Mouse (Mus musculus) neural tube, embryonic 15.5 days (tissue): ENCODE results near the gene Tmc3. TPM values are rescaled to one million over a fixed set of nuclear protein-coding genes. Genes with fewer than 3 reads are reported as not detected.

ENCODE experiments used
- ATAC-seq: fragments of 200-750 bp; cut with Nextera tagmentation; 2 replicates; pipeline ENCODE4 v1.8.0; 2017; ENCODE audit warnings: mild to moderate bottlenecking, moderate TSS enrichment, moderate library complexity; ENCODE audit not compliant: low FRiP score
- H3K27ac ChIP-seq: fragments of 300-500 bp; sonication (generic); replicated peaks from 2 replicates; pipeline ENCODE4 v1.5.1; 2015; ENCODE audit warnings: mild to moderate bottlenecking, inconsistent platforms
- H3K27me3 ChIP-seq: fragments of 300-500 bp; sonication (generic); replicated peaks from 2 replicates; pipeline ENCODE4 v1.6.1; 2015; ENCODE audit warnings: inconsistent platforms
- H3K36me3 ChIP-seq: fragments of 300-500 bp; sonication (generic); 2 replicates; pipeline ENCODE4 v1.6.1; 2015; ENCODE audit warnings: inconsistent platforms
- H3K4me1 ChIP-seq: fragments of 300-500 bp; sonication (generic); 2 replicates; pipeline ENCODE4 v1.6.1; 2015; ENCODE audit warnings: inconsistent platforms
- H3K4me2 ChIP-seq: fragments of 300-500 bp; sonication (generic); 2 replicates; pipeline ENCODE4 v1.6.1; 2015; ENCODE audit warnings: inconsistent platforms, mild to moderate bottlenecking, moderate library complexity
- H3K4me3 ChIP-seq: fragments of 300-500 bp; sonication (generic); replicated peaks from 2 replicates; pipeline ENCODE4 v1.5.1; 2015; ENCODE audit warnings: mild to moderate bottlenecking, inconsistent platforms
- H3K9ac ChIP-seq: fragments of 300-500 bp; sonication (generic); replicated peaks from 2 replicates; pipeline ENCODE4 v1.6.1; 2015; ENCODE audit warnings: mild to moderate bottlenecking, inconsistent platforms
- H3K9me3 ChIP-seq: fragments of 300-500 bp; sonication (generic); replicated peaks from 2 replicates; pipeline ENCODE4 v1.6.1; 2016; ENCODE audit warnings: inconsistent platforms
- WGBS: fragments of 180-500 bp; shearing (Covaris S2); methylation state at CpG from one replicate; pipeline ENCODE4 v1.1.7; 2015; ENCODE audit warnings: mixed read lengths; 5-methylcytosine and 5-hydroxymethylcytosine counted together
- polyA plus RNA-seq: library from polyadenylated mRNA; unstranded; fragments of >200 nt; fragmentation: Nextera tagmentation; extraction: Ambion mirVana; gene quantifications from 2 replicates; pipeline ENCODE4 v1.2.1, GENCODE M21; 2015

Gene Tmc3
- polyA plus RNA-seq: 0.27 and 2.2 TPM in 2 replicates

DNA sequence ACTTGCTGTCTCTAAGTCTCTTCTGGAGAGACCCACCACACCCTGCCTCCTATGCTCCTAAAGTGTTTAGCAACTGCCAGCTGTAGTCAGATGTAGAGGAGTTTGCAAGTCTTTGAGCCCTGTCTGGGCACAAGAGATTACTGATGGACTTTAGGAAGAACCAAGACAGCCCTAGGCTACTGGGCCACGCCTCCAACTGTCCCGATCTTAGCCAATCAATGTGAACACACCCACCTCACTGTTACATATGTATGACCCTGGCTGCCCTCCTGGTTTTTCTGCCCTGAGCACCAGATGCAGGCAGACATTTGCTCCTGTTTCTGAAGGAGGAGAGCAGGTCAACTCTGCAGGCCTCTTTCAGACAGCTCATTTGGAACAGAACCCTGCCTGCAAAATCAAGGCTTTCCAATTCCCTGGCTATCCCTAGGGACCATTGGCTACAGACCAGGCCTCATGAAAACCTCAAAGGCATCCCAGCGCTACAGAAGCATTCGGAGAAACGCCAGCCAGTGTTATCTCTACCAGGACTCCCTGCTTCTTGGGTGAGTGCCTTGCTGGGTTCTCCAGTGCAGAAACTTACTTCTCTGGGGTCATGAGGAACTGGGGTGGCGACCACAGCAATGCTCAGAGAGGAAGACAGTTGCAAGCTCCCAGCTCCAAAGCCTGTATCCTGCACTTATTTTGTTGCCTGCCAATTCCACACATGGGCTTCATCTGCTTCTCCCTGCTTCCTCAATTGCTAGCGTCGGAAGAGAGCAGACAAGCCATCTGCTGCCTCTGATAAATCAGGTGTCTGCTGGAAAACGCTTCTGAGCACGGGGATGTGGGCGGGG is at the start of gene Tmc3:
Gene Tmc3, plus strand, starts transcription at position 289 of the 833 bp plus-strand sequence.
- Histone ChIP-seq H3K4me3 (no peak within 1 kb of the TSS), H3K27ac (no peak within 1 kb of the TSS), H3K36me3 (no peaks in the 10 kb centered on the region), H3K27me3 (no peaks in the 10 kb centered on the region), H3K9ac (no peak within 1 kb of the TSS), H3K9me3 (no peaks in the 10 kb centered on the region), H3K4me1 (no peaks in the 10 kb centered on the region), H3K4me2 (no peak within 1 kb of the TSS)
- ATAC-seq: peak; percentile 41; the same call in 1 of the 2 replicates
- WGBS: 45% methylated on average over 11 of the region's 11 CpGs

DNA sequence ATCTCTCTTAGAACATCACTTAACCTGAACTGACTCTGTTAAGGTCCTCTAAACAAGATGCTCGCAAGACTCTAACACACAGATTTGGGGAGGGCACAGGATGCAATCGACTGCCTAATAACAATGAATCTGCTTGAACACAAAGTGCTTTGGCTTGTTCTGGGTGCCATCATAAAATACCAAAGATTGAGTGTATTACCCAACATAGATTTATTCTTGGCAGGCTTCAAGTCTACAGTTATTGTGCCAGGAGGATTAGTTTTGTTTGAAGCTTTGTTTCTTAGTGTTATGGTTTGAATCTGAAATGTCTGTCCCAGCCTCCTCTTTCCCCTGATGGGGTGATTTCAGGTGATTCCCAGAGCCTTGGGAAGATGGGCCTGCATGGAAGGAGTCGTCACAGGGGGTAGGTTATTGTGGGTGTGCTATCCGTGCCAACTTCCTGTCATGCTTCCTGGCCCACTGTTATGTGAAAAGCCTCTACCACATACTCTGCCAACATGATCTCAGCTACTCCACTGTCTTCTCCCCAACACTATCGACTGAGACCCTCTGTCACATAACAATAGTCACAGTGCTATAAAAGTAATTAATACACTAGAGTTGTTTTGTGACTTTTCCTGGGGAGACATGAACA is 43.1 kb upstream of the Tmc3 start:
- 57% methylated on average over 5 of the region's 5 CpGs for WGBS

DNA sequence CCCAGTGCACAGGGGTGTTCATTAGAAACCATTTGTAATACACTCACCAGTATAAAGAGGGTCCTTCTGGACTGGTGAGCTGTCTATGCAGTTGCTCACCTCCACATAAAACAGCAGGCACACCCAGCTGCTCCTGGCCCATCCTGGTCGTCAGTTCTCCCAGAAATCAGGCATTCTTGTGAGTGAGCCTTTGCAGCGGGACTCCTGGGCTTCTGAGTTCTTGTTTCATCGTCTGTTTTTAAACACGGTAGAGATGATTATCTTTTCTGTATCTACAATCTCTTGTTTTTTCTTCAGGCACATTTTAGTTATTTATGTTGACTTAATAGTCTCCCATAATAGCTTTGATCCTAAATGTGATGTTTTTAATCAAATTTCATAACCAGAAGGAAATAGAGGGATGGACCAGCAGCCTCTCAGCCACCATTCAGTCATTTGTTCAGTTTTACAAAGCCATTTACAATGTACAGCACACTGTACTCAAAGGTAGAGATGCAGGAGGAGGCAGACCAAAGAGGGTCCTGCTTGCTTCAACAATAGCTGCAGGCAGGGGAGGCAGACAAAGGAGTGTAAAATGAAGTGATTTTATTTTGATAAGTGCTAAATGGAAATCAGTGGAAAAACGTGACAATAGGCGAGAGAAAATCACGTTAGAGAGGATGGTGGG is 35.9 kb upstream of the Tmc3 start:
- 48% methylated on average over 7 of the region's 7 CpGs for WGBS
- Histone ChIP-seq H3K36me3 (no peaks in the 10 kb centered on the region), H3K27me3 (no peaks in the 10 kb centered on the region), H3K4me2 (peak overlapping the region; percentile 45), H3K9me3 (no peaks in the 10 kb centered on the region), H3K4me1 (peaks cover 18% of the 10 kb centered on the region), H3K4me3 (no peak overlapping the region), H3K9ac (no peak overlapping the region), H3K27ac (peak overlapping the region; percentile 75)
- ATAC-seq: peak; percentile 81

More for the DNA sequence above, 43.1 kb upstream of the Tmc3 start:
- Histone ChIP-seq H3K27ac (no peak overlapping the region), H3K36me3 (no peaks in the 10 kb centered on the region), H3K27me3 (no peaks in the 10 kb centered on the region), H3K4me3 (no peak overlapping the region), H3K9me3 (no peaks in the 10 kb centered on the region), H3K4me1 (no peaks in the 10 kb centered on the region), H3K9ac (no peak overlapping the region), H3K4me2 (no peak overlapping the region)
- ATAC-seq: no peak

DNA sequence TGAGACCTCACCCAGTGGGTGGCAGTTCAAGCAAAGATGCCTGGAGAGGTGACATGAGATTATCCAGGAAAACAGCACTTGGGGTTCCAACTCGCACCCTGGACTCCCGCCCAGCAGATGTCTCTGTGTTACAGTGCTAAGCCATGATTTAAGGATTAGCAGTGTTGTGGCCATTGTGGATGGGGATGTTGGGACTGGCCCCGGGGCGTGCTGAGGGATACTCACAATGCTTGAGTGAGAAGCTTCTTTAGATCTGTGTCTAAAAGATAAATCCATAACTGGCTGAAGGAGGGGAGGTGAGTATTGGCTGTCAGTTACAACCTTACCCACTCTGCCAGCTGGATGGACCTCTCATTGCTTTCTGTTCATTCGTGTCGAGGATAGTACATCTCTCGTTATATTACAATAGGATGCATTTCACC is 35.4 kb upstream of the Tmc3 start:
- WGBS: 51% methylated on average over 7 of the region's 7 CpGs
- peak overlapping the region; percentile 14; the same call in 1 of the 2 replicates for H3K4me3 ChIP-seq
- peaks cover 18% of the 10 kb centered on the region for H3K4me1 ChIP-seq
- H3K27ac ChIP-seq: peak overlapping the region; percentile 75
- H3K27me3 ChIP-seq: no peaks in the 10 kb centered on the region
- no peaks in the 10 kb centered on the region for H3K36me3 ChIP-seq
- peak; percentile 67 for ATAC-seq
- H3K9me3 ChIP-seq: no peaks in the 10 kb centered on the region
- peak overlapping the region; percentile 45 for H3K4me2 ChIP-seq
- H3K9ac ChIP-seq: peak overlapping the region; percentile 42; the same call in 1 of the 2 replicates

DNA sequence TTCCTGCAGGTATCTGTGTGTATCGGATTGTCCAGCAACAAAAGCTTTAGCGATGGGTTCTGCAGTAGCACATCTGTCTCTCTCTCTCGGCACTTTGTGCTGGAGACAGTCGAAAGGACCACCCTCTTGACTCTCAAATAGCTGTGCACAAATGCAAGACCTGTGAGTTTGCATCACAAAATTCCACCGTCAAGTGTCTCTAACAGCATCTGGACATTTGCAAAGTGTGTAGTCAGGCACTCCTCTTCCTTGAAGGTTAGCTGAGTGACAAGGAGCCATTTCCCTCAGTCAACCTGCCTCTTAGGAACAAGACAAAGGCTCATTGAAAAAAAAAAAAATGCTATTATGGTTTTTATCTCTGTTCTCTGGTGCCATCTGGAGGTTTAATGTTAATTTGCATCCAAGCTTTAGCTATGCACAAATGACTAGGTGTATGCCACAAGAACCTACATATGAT is 34.7 kb upstream of the Tmc3 start:
- ATAC-seq: peak; percentile 82
- Histone ChIP-seq H3K9me3 (no peaks in the 10 kb centered on the region), H3K4me1 (peaks cover 18% of the 10 kb centered on the region), H3K4me3 (peak overlapping the region; percentile 14), H3K27me3 (no peaks in the 10 kb centered on the region), H3K4me2 (peak overlapping the region; percentile 45), H3K36me3 (no peaks in the 10 kb centered on the region), H3K27ac (peak overlapping the region; percentile 75), H3K9ac (peak overlapping the region; percentile 42)
- WGBS: 34% methylated on average over 5 of the region's 5 CpGs

GRCm38 (mm10) chr7:83554477-83554876 is 30.2 kb upstream of the Tmc3 start:
- Histone ChIP-seq H3K4me1 (peaks cover 6% of the 10 kb centered on the region), H3K4me3 (no peak overlapping the region), H3K9me3 (no peaks in the 10 kb centered on the region), H3K9ac (no peak overlapping the region), H3K27ac (no peak overlapping the region), H3K4me2 (no peak overlapping the region), H3K36me3 (no peaks in the 10 kb centered on the region), H3K27me3 (no peaks in the 10 kb centered on the region)
- no peak for ATAC-seq
- 83% methylated on average over 6 of the region's 6 CpGs for WGBS

GRCm38 (mm10) chr7:83556488-83556887 is 28.2 kb upstream of the Tmc3 start:
- Histone ChIP-seq H3K4me3 (no peak overlapping the region), H3K27me3 (no peaks in the 10 kb centered on the region), H3K9me3 (no peaks in the 10 kb centered on the region), H3K4me2 (no peak overlapping the region), H3K4me1 (no peaks in the 10 kb centered on the region), H3K36me3 (no peaks in the 10 kb centered on the region), H3K9ac (no peak overlapping the region), H3K27ac (no peak overlapping the region)
- 81% methylated on average over 2 of the region's 2 CpGs for WGBS
- ATAC-seq: no peak

DNA sequence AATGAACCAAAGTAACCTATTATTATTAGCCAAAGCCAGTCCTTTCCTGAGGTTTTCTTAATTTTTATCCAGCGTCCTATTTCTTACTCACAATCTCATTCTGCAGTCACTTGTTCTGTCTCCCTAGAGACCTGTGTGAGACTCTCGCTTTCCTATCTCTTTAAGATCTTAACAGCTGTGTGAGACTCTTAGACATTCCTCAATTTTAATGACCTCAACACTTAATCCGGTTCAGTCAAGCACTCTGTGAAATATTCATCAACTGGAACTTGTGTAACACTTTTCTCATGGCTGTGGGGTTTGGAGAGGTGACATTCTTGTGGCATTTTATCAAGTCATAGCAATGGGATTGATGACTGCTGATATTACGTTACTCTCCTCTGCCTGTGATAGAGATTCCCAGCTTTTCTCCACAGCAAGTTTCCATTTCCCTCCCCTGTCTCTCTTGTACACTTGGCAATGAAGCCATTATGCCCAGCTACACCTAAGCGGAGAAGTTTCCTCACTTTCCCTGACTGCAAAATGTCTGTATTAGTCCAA is 25.9 kb upstream of the Tmc3 start:
- no peaks in the 10 kb centered on the region for H3K36me3 ChIP-seq
- H3K4me1 ChIP-seq: no peaks in the 10 kb centered on the region
- no peak overlapping the region for H3K4me3 ChIP-seq
- no peak overlapping the region for H3K4me2 ChIP-seq
- ATAC-seq: no peak
- H3K27me3 ChIP-seq: no peaks in the 10 kb centered on the region
- no peak overlapping the region for H3K9ac ChIP-seq
- no peaks in the 10 kb centered on the region for H3K9me3 ChIP-seq
- H3K27ac ChIP-seq: no peak overlapping the region
- 63% methylated on average over 5 of the region's 5 CpGs for WGBS

GRCm38 (mm10) chr7:83559495-83559894 is 25.2 kb upstream of the Tmc3 start:
- Histone ChIP-seq H3K4me2 (no peak overlapping the region), H3K27me3 (no peaks in the 10 kb centered on the region), H3K27ac (no peak overlapping the region), H3K36me3 (no peaks in the 10 kb centered on the region), H3K9me3 (no peaks in the 10 kb centered on the region), H3K4me3 (no peak overlapping the region), H3K9ac (no peak overlapping the region), H3K4me1 (no peaks in the 10 kb centered on the region)
- WGBS: 81% methylated on average over 3 of the region's 3 CpGs
- no peak for ATAC-seq

DNA sequence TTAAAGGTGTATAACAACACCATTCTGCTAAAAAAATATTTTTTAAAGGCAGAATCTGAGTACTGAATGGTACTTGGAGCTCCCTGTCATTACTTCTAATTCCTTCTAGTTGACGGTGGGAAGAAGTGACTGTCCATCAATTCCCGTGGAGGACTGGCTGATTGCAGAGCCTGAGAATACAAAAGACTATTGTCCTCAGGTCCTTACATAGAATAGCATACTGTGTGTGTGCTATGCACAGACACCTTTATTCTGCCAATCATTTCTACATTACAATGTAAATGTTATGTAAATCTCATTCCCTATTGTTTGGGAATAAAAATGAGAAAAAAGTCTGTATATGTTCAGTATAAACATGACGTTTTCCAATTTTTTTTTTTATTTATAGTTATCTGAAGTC is 22.9 kb upstream of the Tmc3 start:
- Histone ChIP-seq H3K27me3 (no peaks in the 10 kb centered on the region), H3K4me1 (no peaks in the 10 kb centered on the region), H3K9ac (no peak overlapping the region), H3K4me3 (no peak overlapping the region), H3K9me3 (no peaks in the 10 kb centered on the region), H3K27ac (no peak overlapping the region), H3K4me2 (no peak overlapping the region), H3K36me3 (no peaks in the 10 kb centered on the region)
- no peak for ATAC-seq
- WGBS: 25% methylated on average over 3 of the region's 3 CpGs

GRCm38 (mm10) chr7:83564635-83565291 is 20.0 kb upstream of the Tmc3 start:
- ATAC-seq: no peak
- no peak overlapping the region for H3K27ac ChIP-seq
- H3K4me1 ChIP-seq: no peaks in the 10 kb centered on the region
- no peak overlapping the region for H3K4me3 ChIP-seq
- H3K9ac ChIP-seq: no peak overlapping the region
- no peaks in the 10 kb centered on the region for H3K36me3 ChIP-seq
- 79% methylated on average over 12 of the region's 12 CpGs for WGBS
- no peaks in the 10 kb centered on the region for H3K27me3 ChIP-seq
- no peaks in the 10 kb centered on the region for H3K9me3 ChIP-seq
- H3K4me2 ChIP-seq: no peak overlapping the region
